Mouse (Mus musculus) MEL (cell line): ENCODE data around the gene Ndrg2. TPM values are rescaled to one million over a fixed set of nuclear protein-coding genes. Genes with fewer than 3 reads are reported as not detected.

Experiments
- DNase-seq: peaks from one replicate; pipeline ENCODE4 v3.0.0; 2011; ENCODE audit warnings: low read depth, low spot score
- H3K27ac ChIP-seq: 2 replicates; pipeline ENCODE4 v1.5.1; 2012; ENCODE audit warnings: low read depth, mild to moderate bottlenecking, control low read depth, low read length, moderate library complexity; ENCODE audit not compliant: control insufficient read depth
- H3K27me3 ChIP-seq, 2 experiments: fragments of 150-350 bp in 1 of 2; sonication (generic) in 1 of 2; 2 replicates each; pipeline ENCODE4 v1.6.1; 2012; ENCODE audit warnings: low read length in 2 of 2, mild to moderate bottlenecking in 2 of 2, improper control_type of control experiment in 1 of 2, moderate library complexity in 1 of 2; ENCODE audit not compliant: insufficient read depth in 2 of 2, control insufficient read depth in 1 of 2
- H3K36me3 ChIP-seq, 2 experiments: 2 replicates each; pipeline ENCODE4 v1.6.1; 2012 to 2014; ENCODE audit warnings: low read length in 2 of 2, improper control_type of control experiment in 1 of 2, inconsistent platforms in 1 of 2, mild to moderate bottlenecking in 1 of 2; ENCODE audit not compliant: insufficient read depth in 2 of 2, control insufficient read depth in 1 of 2
- H3K4me1 ChIP-seq, 2 experiments: fragments of 150-350 bp in 1 of 2; sonication (generic) in 1 of 2; 2 replicates each; pipeline ENCODE4 v1.6.1; 2012; ENCODE audit warnings: low read length in 2 of 2, improper control_type of control experiment in 1 of 2, mild to moderate bottlenecking in 1 of 2; ENCODE audit not compliant: insufficient read depth in 2 of 2, control insufficient read depth in 1 of 2
- H3K4me3 ChIP-seq, 2 experiments: fragments of 150-350 bp in 1 of 2; sonication (generic) in 1 of 2; 2 replicates each; pipeline ENCODE4 v1.5.1; 2012; ENCODE audit warnings: low read depth in 2 of 2, low read length in 2 of 2, mild to moderate bottlenecking in 2 of 2, moderate library complexity in 2 of 2, control low read depth in 1 of 2, improper control_type of control experiment in 1 of 2; ENCODE audit not compliant: control insufficient read depth in 1 of 2, insufficient read depth in 1 of 2
- H3K79me2 ChIP-seq: 2 replicates; pipeline ENCODE4 v1.6.1; 2012; ENCODE audit warnings: mild to moderate bottlenecking, low read length, moderate library complexity; ENCODE audit not compliant: control insufficient read depth, poor library complexity, insufficient read depth
- H3K9ac ChIP-seq: 2 replicates; pipeline ENCODE4 v1.6.1; 2012; ENCODE audit warnings: low read depth, mild to moderate bottlenecking, control low read depth, low read length, moderate library complexity; ENCODE audit not compliant: control insufficient read depth, poor library complexity, severe bottlenecking
- H3K9me3 ChIP-seq: fragments of 150-350 bp; sonication (generic); replicated peaks from 2 replicates; pipeline ENCODE4 v1.6.1; 2012; ENCODE audit warnings: mild to moderate bottlenecking, low read length, improper control_type of control experiment, moderate library complexity; ENCODE audit not compliant: insufficient read depth
- BHLHE40 ChIP-seq: IDR thresholded peaks from 2 replicates; pipeline ENCODE4 v1.6.1; 2012; ENCODE audit warnings: low read depth, mild to moderate bottlenecking, inconsistent platforms, low read length, improper control_type of control experiment, borderline replicate concordance
- CHD2 ChIP-seq: IDR thresholded peaks from 2 replicates; pipeline ENCODE4 v1.6.1; 2011; ENCODE audit warnings: low read length, improper control_type of control experiment
- CTCF ChIP-seq, 3 experiments: IDR thresholded peaks in 2 of 3; conservative IDR thresholded peaks in 1 of 3; 2 replicates each; pipeline ENCODE4 v1.5.1; 2011 to 2012; ENCODE audit warnings: low read length in 3 of 3, low read depth in 2 of 3, mild to moderate bottlenecking in 2 of 3, improper control_type of control experiment in 1 of 3, inconsistent platforms in 1 of 3, mixed read lengths in 1 of 3, moderate library complexity in 1 of 3; ENCODE audit not compliant: control insufficient read depth in 1 of 3, insufficient read depth in 1 of 3, poor library complexity in 1 of 3, severe bottlenecking in 1 of 3
- E2F4 ChIP-seq: IDR thresholded peaks from 2 replicates; pipeline ENCODE4 v1.6.1; 2011; ENCODE audit warnings: low read depth, low read length, improper control_type of control experiment, borderline replicate concordance
- EP300 ChIP-seq, 2 experiments: IDR thresholded peaks; 2 replicates each; pipeline ENCODE4 v1.6.1; 2011; ENCODE audit warnings: improper control_type of control experiment in 2 of 2, low read length in 2 of 2, low read depth in 1 of 2, mild to moderate bottlenecking in 1 of 2
- ETS1 ChIP-seq: IDR thresholded peaks from 2 replicates; pipeline ENCODE4 v1.6.1; 2012; ENCODE audit warnings: low read depth, mild to moderate bottlenecking, inconsistent platforms, low read length, improper control_type of control experiment, moderate library complexity
- GATA1 ChIP-seq: IDR thresholded peaks from 2 replicates; pipeline ENCODE4 v1.6.1; 2011; ENCODE audit warnings: low read depth, low read length, improper control_type of control experiment
- HCFC1 ChIP-seq: IDR thresholded peaks from 2 replicates; pipeline ENCODE4 v1.6.1; 2012; ENCODE audit warnings: low read depth, mild to moderate bottlenecking, inconsistent platforms, low read length, improper control_type of control experiment, moderate library complexity
- JUND ChIP-seq: IDR thresholded peaks from 2 replicates; pipeline ENCODE4 v1.6.1; 2011; ENCODE audit warnings: low read depth, mild to moderate bottlenecking, improper control_type of control experiment, low read length
- MAX ChIP-seq: IDR thresholded peaks from 2 replicates; pipeline ENCODE4 v1.6.1; 2011; ENCODE audit warnings: low read length, improper control_type of control experiment
- MEF2A ChIP-seq: IDR thresholded peaks from 2 replicates; pipeline ENCODE4 v1.6.1; 2014; ENCODE audit warnings: low read depth, mild to moderate bottlenecking, inconsistent platforms, low read length, improper control_type of control experiment; ENCODE audit not compliant: poor library complexity, insufficient replicate concordance, severe bottlenecking; ENCODE audit errors: extremely low read depth
- MXI1 ChIP-seq: IDR thresholded peaks from 2 replicates; pipeline ENCODE4 v1.6.1; 2011; ENCODE audit warnings: mild to moderate bottlenecking, low read depth, low read length, improper control_type of control experiment
- NELFE ChIP-seq: IDR thresholded peaks from 2 replicates; pipeline ENCODE4 v1.6.1; 2011; ENCODE audit warnings: low read depth, low read length, improper control_type of control experiment
- NRF1 ChIP-seq: IDR thresholded peaks from 2 replicates; pipeline ENCODE4 v1.6.1; 2014; ENCODE audit warnings: low read depth, mild to moderate bottlenecking, inconsistent platforms, low read length, improper control_type of control experiment, moderate library complexity; ENCODE audit not compliant: poor library complexity, insufficient read depth, severe bottlenecking
- POLR2A ChIP-seq, 2 experiments: IDR thresholded peaks; 2 replicates each; pipeline ENCODE4 v1.6.1; 2011 to 2012; ENCODE audit warnings: low read length in 2 of 2, mild to moderate bottlenecking in 2 of 2, control low read depth in 1 of 2, improper control_type of control experiment in 1 of 2, low read depth in 1 of 2, moderate library complexity in 1 of 2; ENCODE audit not compliant: control insufficient read depth in 1 of 2, insufficient read depth in 1 of 2, poor library complexity in 1 of 2
- POLR2AphosphoS2 ChIP-seq: IDR thresholded peaks from 2 replicates; pipeline ENCODE4 v1.6.1; 2011; ENCODE audit warnings: low read length, improper control_type of control experiment
- RAD21 ChIP-seq: IDR thresholded peaks from 2 replicates; pipeline ENCODE4 v1.6.1; 2011; ENCODE audit warnings: mild to moderate bottlenecking, low read depth, low read length, improper control_type of control experiment
- SIN3A ChIP-seq: IDR thresholded peaks from 2 replicates; pipeline ENCODE4 v1.6.1; 2012; ENCODE audit warnings: low read length, improper control_type of control experiment, inconsistent platforms
- TAL1 ChIP-seq: IDR thresholded peaks from 2 replicates; pipeline ENCODE4 v1.6.1; 2012; ENCODE audit warnings: mild to moderate bottlenecking, inconsistent platforms, low read length, moderate library complexity, mixed read lengths
- TBP ChIP-seq: IDR thresholded peaks from 2 replicates; pipeline ENCODE4 v1.8.0; 2011; ENCODE audit warnings: low read depth, low read length, improper control_type of control experiment
- TCF12 ChIP-seq: IDR thresholded peaks from 2 replicates; pipeline ENCODE4 v1.6.1; 2014; ENCODE audit warnings: low read depth, mild to moderate bottlenecking, inconsistent platforms, low read length, improper control_type of control experiment, moderate library complexity
- USF2 ChIP-seq, 2 experiments: IDR thresholded peaks; 2 replicates each; pipeline ENCODE4 v1.6.1; 2011 to 2012; ENCODE audit warnings: improper control_type of control experiment in 2 of 2, low read length in 2 of 2, borderline replicate concordance in 1 of 2, inconsistent platforms in 1 of 2, low read depth in 1 of 2, mild to moderate bottlenecking in 1 of 2; ENCODE audit not compliant: insufficient read depth in 1 of 2
- ZC3H11A ChIP-seq: IDR thresholded peaks from 2 replicates; pipeline ENCODE4 v1.6.1; 2012; ENCODE audit warnings: low read depth, mild to moderate bottlenecking, inconsistent platforms, low read length, improper control_type of control experiment
- ZKSCAN1 ChIP-seq: IDR thresholded peaks from 2 replicates; pipeline ENCODE4 v1.6.1; 2012; ENCODE audit warnings: low read depth, mild to moderate bottlenecking, inconsistent platforms, low read length, improper control_type of control experiment, moderate library complexity
- ZNF384 ChIP-seq: IDR thresholded peaks from 2 replicates; pipeline ENCODE4 v1.6.1; 2012; ENCODE audit warnings: low read depth, mild to moderate bottlenecking, inconsistent platforms, low read length, improper control_type of control experiment
- polyA plus RNA-seq, 2 experiments: library from polyadenylated mRNA; stranded (reverse) in 1 of 2; unstranded in 1 of 2; fragments of >175 nt in 1 of 2; fragments of >200 nt in 1 of 2; gene quantifications; 2 replicates each; pipeline versions ENCODE4 v1.2.1 to v1.2.4; 2012; ENCODE audit warnings: low replicate concordance in 2 of 2, low read depth in 1 of 2; ENCODE audit not compliant: insufficient read length in 2 of 2, insufficient read depth in 1 of 2, missing spikeins in 1 of 2
- total RNA-seq: library from RNA; depleted of rRNA; stranded (reverse); fragments of 300-350 nt; gene quantifications from 2 replicates; pipeline ENCODE4 v1.2.3, GENCODE M21; 2012

Ndrg2 gene
- total and polyA plus RNA-seq, 3 experiments, result 11.2 to 48.6 TPM; not detected in 1

- H3K4me1 ChIP-seq, result peaks cover 2 to 23% of the 10 kb centered on the region in 2 experiments
- H3K27ac ChIP-seq, result no peak overlapping the region
- peaks cover 0 to 14% of the 10 kb centered on the region in 2 experiments; a peak in 2 of 4 replicates for H3K36me3 ChIP-seq
- TF ChIP-seq POLR2A (IDR thresholded peaks at IDR 0.05; ENCODE audit: control insufficient read depth in 1 of 2, insufficient read depth in 1 of 2, low read depth in 1 of 2, low read length in 2 of 2, poor library complexity in 1 of 2), result no peak
- no peak for TF ChIP-seq TAL1
- TF ChIP-seq JUND, result no peak
- TF ChIP-seq SIN3A, result no peak
- TF ChIP-seq HCFC1, result no peak
- TF ChIP-seq CHD2, result no peak
- TF ChIP-seq MEF2A, result no peak
- TF ChIP-seq ZC3H11A, result no peak
- no peak for TF ChIP-seq POLR2AphosphoS2
- no peak for TF ChIP-seq NELFE
- no peak for TF ChIP-seq RAD21
- no peak for TF ChIP-seq MAX
- no peaks in the 10 kb centered on the region for H3K27me3 ChIP-seq
- no peaks in the 10 kb centered on the region for H3K9me3 ChIP-seq
- H3K4me3 ChIP-seq, result no peak overlapping the region
- H3K79me2 ChIP-seq, result no peaks in the 10 kb centered on the region
- no peak for DNase-seq
- H3K9ac ChIP-seq, result no peak overlapping the region
These were observed 2.7 kb downstream of the Ndrg2 start for GRCm38 (mm10) chr14:51911301-51911700.

GRCm38 (mm10) chr14:51906102-51906501, 7.9 kb downstream of the Ndrg2 start:
- H3K36me3 ChIP-seq, result peaks cover 0 to 14% of the 10 kb centered on the region in 2 experiments; a peak in 2 of 4 replicates
- no peak overlapping the region for H3K9ac ChIP-seq
- H3K27me3 ChIP-seq, result no peaks in the 10 kb centered on the region
- TF ChIP-seq GATA1 (peak; percentile 64; the same call in 1 of the 2 replicates), TCF12 (peak; percentile 46), ZKSCAN1 (no peak), EP300 (IDR thresholded peaks at IDR 0.05; ENCODE audit: low read depth in 1 of 2, low read length in 2 of 2) (peak; percentile 63 to 68), TAL1 (peak; percentile 40; the same call in 1 of the 2 replicates)
- H3K4me1 ChIP-seq, result peaks cover 0 to 26% of the 10 kb centered on the region in 2 experiments
- no peaks in the 10 kb centered on the region for H3K79me2 ChIP-seq
- no peaks in the 10 kb centered on the region for H3K9me3 ChIP-seq
- DNase-seq, result peak; percentile 41
- H3K27ac ChIP-seq, result no peak overlapping the region
- no peak overlapping the region for H3K4me3 ChIP-seq

GRCm38 (mm10) chr14:51904706-51905105, 9.3 kb downstream of the Ndrg2 start:
- H3K27ac ChIP-seq, result no peak overlapping the region
- DNase-seq, result peak; percentile 72
- H3K4me3 ChIP-seq, result no peak overlapping the region
- no peak overlapping the region for H3K9ac ChIP-seq
- peaks cover 0 to 14% of the 10 kb centered on the region in 2 experiments; a peak in 2 of 4 replicates for H3K36me3 ChIP-seq
- H3K4me1 ChIP-seq, result peaks cover 0 to 26% of the 10 kb centered on the region in 2 experiments
- no peaks in the 10 kb centered on the region for H3K79me2 ChIP-seq
- H3K9me3 ChIP-seq, result no peaks in the 10 kb centered on the region
- no peaks in the 10 kb centered on the region for H3K27me3 ChIP-seq
- TF ChIP-seq TBP (no peak), GATA1 (no peak), CTCF (IDR thresholded peaks at IDR 0.05 in 2 of 3, conservative IDR thresholded peaks at IDR 0.05 in 1 of 3; ENCODE audit: control insufficient read depth in 1 of 3, insufficient read depth in 1 of 3, low read depth in 2 of 3, low read length in 3 of 3, poor library complexity in 1 of 3, severe bottlenecking in 1 of 3) (peak in 2 of 3 experiments; percentile 18 to 58; a peak in 2 of 6 replicates), MXI1 (no peak), ZNF384 (no peak), USF2 (IDR thresholded peaks at IDR 0.05; ENCODE audit: borderline replicate concordance in 1 of 2, insufficient read depth in 1 of 2, low read depth in 1 of 2, low read length in 2 of 2) (no peak), TCF12 (no peak), BHLHE40 (no peak), JUND (no peak), MAX (no peak), RAD21 (peak; percentile 36), HCFC1 (no peak), E2F4 (no peak), POLR2AphosphoS2 (no peak), NRF1 (no peak), ETS1 (no peak), EP300 (IDR thresholded peaks at IDR 0.05; ENCODE audit: low read depth in 1 of 2, low read length in 2 of 2) (no peak), CHD2 (no peak)
